Mouse (Mus musculus) adrenal gland, adult 8-10 months (tissue): ENCODE results near the gene Nfyb. TPM values are rescaled to one million over a fixed set of nuclear protein-coding genes. Genes with fewer than 3 reads are reported as not detected.

Source experiments
- DNase-seq: peaks from one replicate; pipeline ENCODE4 v3.0.0; 2022
- total RNA-seq, 4 experiments: library from RNA; stranded (reverse); gene quantifications; 2 replicates each; pipeline ENCODE4 v1.2.4; 2022

Nfyb gene
- total RNA-seq, 4 experiments from 2014 or later: 16.5 to 28.9 (median 24.6) TPM

DNA sequence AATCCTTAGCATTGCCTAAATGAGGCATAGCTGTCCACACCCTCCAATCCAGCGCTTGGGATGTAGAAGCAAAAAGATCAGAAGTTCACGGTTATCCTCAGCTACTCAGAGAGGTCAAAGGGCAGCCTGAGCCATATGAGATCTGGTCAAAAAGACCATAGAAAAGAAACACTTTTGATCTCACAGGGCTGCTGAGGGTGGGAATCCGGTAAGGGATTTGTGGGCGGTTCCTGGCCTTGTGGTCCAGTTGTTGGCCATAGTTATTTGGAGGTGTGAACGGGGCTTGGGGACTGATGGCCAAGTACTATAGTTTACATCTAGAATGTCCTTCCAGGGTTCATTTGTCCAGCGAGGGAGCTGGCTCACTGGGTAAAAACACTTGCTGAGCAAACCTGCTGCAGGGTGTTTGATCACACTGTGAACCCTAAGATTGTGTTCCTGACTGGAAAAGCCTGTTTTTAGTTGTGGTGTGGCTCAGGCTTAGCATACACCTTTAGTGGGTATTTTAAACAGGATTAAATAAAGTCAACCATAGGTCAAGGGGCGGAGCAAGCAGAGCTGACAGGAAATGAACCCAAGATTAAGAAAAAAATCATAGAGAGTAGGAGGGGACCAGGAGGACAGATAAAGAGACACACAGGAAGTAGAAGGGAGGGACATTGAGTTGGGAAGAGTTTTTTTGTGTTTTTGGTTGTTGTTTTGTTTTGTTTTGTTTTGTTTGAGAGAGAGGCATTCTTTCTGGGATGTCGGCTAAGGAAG is 15.0 kb upstream of the Nfyb start:
- no peak for DNase-seq

DNA sequence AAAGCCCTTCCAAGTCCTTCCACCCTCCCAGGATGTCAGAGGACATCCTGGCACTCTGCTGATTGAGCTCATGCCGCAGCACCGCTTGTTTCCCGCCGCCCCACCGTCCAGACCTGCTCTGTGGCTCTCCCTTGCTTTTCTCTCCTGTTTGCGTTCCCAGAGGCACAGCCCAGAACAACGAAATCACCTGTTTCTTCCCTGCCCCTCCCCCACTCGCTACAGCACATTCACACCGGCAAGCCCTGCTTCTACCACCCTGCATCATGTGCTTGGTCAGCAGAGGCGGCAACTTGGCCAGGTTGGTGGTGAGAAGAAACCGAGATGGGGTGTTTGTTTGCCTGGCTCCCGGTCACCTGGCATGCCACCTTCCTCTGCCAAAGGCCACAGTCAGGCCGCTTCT is 13.9 kb upstream of the Nfyb start:
- DNase-seq: no peak

DNA sequence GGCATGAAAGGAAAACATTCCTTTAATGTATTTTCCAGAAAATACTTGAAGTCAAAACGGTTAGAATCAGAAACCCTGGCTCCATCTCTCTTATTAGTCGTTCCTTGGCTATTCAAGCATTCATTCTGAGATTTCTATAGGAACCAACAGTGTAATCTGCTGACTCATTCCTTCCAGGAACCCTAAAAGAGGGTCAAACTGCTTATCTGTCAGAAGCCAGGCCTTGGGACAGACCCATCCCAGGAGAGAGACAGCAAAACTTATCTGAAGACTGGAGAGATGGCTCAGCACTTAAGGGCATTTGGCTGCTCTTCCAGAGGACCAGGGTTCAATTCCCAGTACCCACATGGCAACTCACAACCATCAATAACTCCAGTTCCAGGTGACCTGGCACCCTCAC is 13.1 kb upstream of the Nfyb start:
- no peak for DNase-seq

DNA sequence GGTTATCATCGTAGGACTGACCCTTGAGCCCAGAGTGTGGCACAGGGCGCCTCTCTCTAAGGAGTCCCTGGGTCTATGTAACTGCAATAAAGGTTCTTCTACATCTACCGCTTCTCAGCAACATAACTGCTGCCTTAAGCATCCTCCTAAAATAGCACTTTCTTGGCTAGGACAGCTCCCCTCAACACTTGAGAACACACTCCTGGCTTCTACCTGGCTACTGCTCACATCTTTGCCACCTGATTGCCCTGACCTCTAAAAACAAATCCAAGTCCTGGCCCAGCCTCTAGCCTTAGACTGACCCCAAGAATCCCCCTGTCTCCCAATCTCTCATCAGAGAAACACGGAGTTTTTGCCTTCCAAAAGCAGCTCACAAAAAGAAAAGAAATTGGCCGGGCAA is 10.9 kb upstream of the Nfyb start:
- DNase-seq: no peak

DNA sequence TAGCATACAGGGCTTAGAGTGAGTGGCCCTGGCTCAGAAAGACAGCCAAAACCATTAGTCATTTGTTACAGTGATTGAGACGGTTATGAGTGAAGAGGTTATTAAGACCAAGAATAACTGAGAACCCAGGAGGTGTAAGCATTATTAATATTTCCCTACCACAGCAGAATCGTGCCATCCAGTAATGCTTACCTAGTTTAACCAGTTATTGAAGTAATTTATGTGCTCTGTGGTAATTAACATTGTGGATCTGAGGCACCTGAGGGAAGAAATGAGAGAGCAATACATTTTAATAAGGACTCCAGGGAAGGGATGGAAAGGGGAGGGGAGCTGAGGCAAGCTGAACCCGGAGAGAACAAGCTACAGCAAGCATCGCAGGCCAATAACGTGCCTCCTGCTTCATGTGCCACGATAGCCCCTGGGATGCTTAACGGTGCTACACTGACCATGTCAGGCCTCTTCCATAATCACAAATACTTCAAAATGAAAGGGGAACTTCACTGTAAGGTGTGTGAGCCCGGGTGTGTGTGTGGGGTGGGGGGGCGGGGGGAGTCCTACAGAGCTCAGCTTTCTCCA is 7.7 kb upstream of the Nfyb start:
- DNase-seq: no peak

DNA sequence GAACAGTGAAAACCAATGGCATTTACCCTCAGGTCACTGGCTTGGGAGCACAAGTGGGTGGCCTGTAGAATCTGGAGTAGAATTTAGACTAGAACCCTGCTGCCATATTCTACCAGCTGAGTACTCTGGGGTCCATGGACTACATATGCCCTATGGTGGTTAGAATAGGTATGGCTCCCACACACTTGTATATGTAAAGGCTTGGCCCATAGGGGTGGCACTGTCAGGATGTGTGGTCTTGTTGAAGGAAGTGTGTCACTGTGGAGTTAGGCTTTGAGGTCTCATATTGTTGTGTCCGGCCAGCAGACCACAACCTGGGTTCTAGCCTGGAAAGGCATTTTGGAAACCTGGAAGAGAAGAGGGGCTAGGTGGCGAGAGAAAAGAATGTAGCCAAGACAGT is 6.8 kb upstream of the Nfyb start:
- no peak for DNase-seq

DNA sequence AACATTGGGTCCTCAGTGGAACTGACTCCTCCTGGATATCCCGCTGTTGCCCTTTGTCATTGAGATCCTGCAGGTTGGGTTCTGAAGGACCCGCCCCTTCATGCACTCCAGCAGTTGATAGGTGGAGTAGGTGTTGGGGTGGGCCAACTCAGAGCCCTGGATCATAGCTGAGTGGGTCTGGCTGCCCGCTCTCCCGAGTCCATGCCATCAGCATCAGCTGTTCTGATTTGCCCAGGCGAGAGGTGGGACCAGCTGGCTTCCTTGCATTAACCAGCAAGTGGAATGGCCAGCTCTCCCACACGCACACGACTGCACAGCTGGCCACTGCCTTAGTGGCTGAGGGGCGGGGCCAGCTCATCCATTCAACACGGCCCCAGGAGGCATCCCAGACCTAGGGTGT is 5.0 kb upstream of the Nfyb start:
- DNase-seq: no peak

DNA sequence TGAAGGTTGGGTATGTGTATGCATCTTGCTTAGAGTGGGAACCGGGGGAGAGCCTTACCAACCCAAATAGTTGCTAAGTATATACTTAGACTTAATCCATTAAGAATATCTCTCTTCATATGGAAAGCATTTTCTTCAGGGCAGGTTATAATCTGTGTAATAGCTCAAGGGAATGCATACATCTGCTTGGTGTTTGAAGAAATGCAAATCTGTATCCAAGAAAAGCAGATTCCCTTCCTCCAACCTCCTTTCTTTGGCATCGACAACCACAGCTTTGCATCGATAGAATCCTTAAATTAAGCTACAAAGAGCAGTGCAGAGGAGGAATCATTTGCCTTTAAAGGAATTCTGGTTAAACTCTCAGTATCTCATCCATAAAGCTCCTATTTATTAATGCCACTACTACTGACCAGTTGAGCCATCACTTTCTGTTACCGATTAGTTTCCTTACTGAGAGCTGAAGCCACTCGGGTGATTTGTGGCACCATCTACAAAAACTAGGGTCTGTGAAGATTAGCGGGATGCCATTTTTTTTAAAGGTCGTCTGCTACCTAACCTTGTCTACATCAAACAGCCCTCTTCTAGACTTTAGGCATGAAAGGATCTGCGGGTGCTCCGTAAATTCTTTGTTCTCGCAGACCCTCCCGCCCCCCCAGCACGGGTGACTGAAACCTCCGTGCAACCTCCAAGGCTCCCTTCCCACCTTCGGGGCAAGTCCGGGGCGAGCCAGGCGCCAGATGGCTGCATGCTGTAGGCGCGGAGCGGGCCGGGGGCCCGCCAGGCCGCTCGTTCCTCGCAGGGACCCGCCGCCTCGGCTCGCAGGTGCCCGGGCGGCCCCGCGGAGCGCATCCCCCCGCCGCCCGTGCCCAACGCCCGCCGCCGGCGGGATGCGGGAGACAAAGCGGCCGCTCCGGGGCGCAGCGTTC is 925 bp downstream of the Nfyb start:
- DNase-seq: peak; percentile 23

DNA sequence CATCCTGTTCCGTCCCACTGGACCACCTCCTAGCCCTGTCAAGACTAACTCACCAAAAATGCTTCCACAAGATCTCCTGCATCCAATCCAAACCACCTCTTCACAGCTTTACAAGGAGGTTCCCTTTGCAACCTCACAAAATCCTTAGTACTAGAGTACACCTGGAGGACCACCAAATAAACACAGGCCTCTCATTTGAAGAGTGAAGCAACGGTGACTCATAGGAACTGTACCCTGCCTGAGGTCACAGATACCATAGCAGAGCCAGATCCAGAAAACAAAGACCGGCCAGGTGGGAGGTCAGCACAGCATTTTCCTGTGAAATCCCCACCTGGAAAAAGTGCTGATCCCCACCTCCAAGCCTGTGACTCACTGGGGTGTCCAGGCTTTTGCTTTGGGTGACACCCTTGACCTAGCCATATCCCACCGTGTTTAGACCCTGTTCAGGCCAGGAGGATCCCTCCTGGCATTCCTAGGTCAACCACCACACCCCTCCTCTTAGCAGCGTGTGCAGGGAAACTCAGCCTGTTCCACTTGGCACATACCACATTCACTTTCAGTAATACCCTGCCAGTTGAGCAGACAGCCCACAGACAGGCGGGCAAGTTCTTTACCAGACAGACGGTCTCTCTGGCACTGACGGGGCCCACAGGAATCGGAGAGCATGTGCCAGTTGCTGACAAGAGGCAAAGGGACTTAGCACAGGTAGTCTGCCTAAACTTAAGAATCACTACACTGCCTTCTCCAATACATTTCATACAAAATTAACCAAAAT is 2.7 kb downstream of the Nfyb start:
- peak; percentile 11 for DNase-seq

DNA sequence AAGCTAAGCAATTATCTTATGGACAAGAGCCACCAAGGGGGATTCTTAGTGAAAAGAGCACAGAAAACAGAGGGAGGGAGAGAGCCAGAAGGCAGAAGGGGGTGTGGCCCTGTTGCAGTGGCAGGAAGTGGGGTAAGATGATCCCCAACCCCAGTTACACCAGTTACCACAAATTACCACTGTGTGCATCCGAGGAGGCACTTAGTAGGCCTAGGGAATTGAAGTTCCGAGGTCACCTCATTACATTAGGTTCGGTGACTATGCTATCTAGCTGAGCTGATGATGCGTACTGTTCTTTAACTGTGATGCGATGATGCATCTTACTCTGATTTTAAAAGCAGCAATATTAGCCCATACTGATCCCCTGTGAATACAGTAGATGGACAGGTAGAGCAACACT is 4.2 kb downstream of the Nfyb start:
- no peak for DNase-seq

DNA sequence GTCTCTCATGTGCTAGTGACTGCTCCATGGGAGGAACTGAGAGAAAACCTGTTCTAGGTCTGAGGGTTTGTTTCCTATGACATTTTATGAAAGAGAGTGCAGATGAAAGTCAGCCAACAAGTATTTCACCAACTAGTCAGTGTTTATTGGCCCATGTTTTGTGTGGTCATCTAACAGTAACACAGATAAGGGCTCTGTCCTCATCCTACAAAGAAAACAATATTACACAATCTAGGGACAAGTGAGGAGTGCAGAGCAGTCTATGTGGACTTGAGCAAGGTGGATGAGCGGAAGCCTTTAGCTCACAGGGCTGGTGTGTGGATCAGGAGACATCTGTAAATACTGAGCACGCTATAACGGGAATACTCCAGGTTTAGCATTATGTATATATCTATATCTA is 5.1 kb downstream of the Nfyb start:
- no peak for DNase-seq

DNA sequence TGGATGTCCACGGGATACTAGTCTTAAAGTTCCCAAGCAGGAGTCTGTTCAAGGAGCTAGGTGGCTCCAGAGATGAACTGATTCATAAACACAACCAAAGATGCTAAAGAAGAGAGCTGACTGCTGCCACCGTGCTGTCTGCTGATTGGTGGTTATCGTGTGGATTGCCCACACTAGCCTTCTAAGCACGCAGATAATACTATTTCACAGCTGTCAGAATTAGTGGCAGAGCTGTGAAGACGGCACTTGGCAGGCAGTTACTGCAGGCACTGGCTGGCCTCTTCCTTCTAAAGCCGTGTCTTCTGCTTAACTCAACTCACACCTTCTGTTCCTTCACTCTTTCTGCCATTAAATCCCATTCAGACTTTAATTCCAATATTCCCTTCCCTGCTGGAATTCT is 5.6 kb downstream of the Nfyb start:
- no peak for DNase-seq

DNA sequence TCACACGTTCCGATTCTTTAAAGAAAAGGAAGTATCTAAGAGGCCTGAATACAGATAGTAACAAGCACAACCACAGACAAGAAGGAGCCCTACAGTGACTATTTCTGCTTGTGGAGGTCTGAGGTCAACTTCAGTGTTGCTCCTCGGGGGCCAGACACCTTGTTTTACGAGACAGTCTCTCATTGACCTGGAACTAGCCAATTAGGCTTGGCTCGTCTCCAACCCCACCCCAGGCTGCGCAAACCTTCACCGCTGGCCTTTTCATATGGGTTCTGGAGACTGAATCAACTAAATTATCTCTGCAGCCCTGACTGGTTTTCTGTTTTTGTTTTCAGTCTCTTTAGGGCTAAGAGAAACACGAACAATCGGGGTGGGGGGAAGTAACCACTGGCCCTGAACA is 6.6 kb downstream of the Nfyb start:
- no peak for DNase-seq

DNA sequence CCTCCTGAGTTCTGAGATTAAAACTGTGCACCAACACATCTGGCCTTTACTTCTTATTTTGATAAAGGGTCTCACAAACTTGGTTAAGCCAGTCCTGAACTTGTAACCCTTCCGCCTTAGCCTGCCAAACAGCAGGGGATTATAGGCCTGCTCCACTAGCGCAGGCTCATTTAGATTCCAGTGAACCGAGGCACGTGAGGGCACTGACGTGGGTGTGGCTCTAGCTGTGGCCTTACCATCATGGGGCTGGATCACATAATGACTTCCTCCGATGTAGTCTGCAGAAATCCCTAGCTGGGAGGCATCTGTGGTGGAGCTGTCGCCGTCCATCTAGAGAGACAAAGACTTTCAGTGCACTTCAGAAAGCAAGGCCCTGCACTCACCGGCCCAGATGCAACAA is 7.5 kb downstream of the Nfyb start:
- DNase-seq: no peak

DNA sequence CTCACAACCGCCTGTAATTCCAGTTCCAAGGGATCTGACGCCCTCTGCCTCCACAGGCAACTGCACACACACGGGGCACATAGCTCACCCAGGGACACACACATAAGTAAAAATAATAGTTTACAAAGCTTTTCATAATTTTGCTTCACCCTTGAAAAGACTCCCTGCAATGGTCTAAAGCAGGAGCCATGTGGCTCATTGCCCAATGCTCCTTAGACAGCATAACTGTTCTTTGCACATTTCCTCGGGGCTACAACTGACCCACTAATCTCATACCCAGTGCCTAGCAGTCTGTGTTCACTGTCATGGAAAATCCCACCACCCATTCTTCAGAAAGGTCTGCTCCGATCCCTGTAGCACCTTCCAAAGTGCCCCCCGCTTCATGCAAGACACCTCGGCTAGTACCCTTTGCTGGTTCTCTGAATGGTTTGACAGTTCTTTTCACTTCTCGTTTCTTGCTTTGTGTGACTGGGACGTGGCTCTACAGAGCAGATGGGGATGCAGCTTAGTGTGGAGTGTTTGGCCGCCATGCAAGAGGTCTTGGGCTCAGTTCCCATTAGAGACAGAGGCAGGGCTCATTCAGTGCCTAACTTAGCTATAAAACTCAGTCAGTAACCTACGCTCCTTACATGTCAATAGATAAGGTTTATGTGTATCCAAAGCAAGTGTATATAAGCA is 8.6 kb downstream of the Nfyb start:
- DNase-seq: no peak

DNA sequence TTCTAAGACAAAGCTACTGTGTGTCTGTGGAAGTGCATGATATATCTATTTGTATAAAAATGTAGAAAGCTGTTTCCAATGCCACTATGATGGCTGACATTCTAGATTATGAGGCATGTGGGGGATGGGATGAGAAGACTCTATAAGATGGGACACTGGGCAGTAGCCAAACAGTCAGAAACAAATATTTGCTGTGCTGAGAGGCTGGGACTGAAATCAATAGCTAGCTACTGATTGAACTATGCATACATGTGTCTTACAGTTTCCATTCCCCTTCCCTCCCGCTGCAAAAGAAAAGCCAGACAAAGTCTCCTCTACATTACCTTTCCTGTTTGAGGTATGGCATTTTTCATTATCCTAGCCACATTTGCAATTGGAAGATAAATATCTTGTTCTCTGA is 9.3 kb downstream of the Nfyb start:
- no peak for DNase-seq

DNA sequence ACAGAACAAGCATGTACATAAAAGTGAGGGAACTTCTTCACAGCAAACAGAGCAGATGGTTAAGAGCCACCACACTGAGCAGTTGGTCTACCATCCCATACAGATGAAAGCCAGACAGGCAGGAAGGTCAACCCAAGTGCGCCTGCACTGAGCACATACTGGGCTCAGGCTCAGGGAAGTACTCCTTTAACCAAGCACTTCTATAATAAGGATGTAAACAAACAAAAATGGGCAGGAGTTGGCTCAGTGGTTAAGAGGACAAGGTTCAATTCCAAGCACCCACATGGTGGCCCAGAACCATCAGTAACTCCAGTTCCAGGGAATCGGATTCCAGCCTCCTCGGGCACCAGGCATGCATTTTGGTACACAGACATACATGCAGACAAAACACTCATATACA is 11.0 kb downstream of the Nfyb start:
- no peak for DNase-seq

DNA sequence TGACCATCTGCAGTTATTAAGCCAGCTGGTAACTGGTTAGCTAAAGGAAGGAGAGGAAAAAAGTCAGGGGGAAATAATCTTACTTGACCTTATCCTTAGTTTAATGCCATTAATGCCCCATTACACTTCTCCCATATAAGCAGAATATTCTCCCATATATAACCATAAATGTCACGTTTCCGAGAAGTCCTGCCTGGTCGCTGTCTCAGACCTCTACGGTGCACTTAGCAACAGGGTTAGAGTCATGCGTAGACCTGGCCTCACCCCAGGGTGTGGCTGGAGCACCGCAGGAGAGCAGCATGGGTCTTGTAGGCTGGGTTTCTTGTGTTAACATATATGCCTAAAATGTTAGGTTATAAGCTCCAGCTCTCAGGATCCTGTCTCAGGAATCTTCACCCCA is 13.2 kb downstream of the Nfyb start:
- no peak for DNase-seq

DNA sequence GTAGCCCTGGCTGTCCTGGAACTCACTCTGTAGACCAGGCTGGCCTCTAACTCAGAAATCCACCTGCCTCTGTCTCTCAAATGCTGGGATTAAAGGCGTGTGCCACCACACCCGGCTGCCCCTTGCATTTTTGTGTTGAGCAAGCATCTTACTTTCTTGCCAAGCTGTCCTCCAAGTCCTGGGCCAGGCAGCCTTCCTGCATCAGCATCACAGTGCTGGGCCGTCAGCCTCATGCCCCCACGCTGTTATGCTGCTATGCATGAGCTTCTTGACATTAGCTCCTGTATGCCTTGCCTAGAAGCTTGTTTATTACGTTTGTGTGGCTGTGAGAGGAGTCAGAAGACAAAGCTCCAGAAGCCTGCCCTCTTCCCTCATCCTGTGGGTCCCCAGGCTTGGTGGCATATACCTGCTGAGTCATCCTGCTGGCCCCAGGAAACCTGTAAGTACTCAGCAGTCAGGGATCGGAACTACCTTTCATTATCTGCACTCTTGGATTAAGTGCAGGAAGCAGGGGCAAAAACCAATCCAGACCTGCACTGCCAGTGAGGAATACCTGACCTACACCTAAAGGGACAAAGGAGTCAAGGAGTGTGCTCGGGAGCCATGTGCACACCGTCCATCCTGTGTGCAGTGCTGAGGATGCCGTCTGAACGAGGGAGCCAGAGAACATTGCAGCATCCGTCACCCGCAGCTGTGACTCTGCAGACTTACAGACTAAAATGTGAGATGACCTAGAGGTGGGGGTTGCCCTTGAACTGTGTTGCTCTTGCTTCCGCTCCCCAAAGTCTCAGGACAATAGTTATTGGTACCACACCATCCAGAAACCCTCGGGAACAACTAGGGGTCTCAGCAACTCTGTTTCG is 16.7 kb downstream of the Nfyb start:
- no peak for DNase-seq

DNA sequence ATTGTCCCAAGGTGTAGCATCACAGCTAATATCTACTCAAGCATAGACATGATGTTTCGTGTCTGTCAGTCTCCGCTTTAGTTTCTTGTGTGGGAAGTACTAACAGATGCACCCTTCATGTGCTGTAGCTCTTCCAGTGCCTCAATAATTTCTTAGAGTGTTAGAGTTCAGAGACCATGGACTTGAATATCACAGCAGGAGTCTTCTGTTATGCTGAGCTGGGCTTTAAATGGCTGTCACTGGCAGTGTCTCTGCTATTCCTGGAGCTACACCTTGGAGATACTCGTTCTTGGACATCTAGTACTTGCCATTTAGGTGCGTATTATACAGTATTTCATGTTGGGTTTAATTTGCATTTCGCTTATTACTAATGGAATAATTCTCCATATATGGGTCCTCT is 18.6 kb downstream of the Nfyb start:
- DNase-seq: no peak

DNA sequence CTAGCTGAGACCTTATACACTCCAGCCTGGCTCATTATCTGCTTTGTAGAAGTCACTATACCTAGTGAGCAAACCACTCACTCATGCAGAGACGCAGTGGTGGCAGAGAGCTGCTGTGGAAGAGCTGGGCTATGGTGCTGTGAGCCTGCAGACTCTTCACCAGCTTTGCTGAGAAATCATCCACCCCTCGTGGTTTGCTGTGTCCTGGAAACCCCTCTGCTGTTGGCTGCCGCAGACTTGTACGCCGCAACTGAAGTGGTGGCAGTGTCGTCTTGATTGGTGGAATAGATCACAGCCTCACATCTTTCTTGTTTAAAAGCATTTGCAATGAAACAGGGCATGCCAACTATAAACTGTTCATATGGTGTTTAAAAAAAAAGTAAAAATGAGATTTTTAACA is 19.6 kb downstream of the Nfyb start:
- DNase-seq: no peak
